Mouse (Mus musculus) B cell, adult 2 months (primary cell): ENCODE measurements at regions not wholly inside any gene's neighbourhood (a gene's known extent, or its start where the extent isn't known, plus 50 kb on each side); places are given as distances from the start of the nearest gene placed in this dataset.

Source experiments
- DNase-seq, 2 experiments: peaks; one replicate each; pipeline ENCODE4 v3.0.0; 2022

DNA sequence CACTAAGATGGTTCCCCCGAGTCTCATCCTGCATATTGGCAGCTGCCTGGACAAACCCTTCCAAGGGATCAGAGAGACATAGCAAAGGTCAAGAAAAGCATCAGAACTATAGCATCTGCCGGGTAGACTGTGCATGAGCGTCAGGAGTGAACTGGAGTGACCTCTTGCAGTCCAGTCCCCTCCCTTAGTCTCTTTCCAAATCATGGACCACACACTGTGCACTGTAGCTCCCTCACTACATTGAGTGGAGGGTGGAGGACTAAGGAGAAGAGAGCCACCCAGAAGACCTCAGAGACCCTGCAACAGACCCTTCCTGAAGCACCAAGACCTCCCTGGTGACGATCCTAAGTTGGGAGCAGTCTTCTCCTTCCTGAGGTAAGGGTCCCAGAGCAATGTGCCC is 107.8 kb upstream of the Cd93 start:
- no peak for DNase-seq

DNA sequence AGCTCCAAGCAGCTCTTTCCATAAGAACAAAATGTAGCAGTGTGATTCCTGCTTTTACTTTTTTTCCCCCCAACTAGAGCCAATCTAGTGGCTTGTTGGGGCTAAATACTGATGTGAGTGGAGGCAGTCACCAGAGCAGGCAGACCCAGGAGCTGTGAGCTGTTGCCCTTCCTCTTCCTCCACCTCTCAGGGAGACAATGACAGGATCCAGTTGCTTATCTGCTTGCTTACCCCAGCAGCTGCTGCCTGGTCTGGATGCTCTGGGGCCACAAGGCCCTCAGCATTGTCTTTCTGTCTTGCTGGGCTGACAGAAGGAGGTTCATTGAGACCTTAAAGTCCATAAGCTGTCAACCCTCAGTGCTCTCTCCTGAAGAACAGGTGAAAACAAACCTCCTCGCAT is 106.3 kb upstream of the Cd93 start:
- DNase-seq = no peak

DNA sequence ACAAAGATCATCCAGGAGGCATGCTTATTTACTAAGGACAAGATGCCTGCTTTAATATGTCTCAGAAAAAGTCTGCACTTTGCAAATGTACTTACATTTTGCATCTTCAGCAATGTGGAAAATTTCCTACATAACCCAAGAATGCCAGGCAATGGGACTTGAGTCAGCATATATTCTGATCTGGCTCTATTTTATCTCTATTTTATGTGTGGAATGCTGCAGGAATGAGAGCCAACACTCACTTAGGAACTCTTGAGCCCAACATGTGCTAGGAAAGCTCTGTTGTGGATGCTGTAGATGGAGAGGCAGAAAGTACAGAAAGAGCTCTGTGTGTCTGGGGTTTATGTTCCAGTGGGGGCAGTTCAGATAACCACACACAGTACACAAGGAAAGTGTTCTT is 99.0 kb upstream of the Cd93 start:
- DNase-seq = no peak

DNA sequence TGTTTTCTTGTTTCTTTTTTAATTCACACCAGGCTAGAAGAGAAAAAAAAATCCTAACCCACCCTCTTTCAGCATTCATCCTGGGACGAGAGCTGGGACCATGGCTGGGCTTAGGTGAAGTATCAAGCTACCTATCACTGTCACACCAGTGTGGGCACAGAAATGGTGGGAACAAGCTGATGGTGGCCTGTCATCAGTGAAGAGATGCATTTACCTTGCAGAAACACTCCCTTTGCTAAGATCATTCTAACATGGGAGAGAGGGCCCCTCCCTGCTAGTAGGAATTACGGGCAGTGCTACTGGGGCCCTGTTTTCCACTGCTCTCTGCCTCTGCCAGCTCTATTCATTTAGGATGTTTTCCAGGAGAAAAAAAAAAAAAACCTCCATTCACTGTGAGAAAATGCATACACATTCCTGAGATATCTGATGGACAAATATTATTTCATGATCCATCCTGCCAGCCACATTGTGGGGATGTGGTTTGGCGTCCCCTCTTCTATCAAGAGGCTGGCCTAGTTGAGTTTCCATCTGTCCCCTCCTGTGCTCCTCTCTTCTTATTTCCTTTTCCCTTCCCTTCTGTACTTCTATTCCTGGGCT is 94.6 kb upstream of the Cd93 start:
- DNase-seq = no peak

DNA sequence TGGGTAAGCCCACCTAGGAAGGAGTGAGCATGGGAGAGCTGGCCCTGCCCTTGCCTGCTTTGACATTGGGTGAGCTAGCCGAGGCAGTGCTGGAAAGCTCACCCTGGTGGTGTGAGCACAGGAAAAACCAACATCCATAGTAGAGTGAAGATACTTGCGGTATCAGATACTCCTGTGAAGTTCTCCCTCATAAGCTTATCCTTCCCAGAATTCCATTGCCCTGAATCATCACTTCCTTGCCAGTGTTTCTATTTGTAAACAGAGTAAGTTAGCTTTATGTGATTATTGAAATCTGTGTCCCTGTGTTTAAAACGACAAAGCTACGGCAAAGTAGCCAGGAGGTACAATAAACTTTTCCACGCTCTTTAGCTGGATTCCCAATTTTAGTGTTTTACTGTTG is 93.9 kb upstream of the Cd93 start:
- DNase-seq = no peak

DNA sequence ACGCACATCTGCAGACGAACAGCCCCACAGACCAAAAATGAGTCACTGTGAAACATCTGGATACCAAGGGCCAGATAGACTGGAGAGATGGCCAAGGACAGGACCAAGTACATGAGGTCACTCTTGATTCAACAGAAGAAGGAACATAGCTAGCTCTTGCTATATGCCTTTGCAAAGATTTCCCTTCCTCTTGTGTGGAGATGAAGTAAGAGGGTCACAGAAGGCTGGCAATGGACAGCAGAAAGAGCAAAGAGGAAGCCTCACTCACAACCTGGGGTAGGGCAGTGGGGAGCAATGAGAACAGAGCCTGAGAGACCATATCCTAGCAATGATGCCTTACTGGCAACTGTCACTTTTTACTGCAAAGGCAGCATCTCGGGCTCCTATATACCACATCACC is 93.2 kb upstream of the Cd93 start:
- DNase-seq = no peak

DNA sequence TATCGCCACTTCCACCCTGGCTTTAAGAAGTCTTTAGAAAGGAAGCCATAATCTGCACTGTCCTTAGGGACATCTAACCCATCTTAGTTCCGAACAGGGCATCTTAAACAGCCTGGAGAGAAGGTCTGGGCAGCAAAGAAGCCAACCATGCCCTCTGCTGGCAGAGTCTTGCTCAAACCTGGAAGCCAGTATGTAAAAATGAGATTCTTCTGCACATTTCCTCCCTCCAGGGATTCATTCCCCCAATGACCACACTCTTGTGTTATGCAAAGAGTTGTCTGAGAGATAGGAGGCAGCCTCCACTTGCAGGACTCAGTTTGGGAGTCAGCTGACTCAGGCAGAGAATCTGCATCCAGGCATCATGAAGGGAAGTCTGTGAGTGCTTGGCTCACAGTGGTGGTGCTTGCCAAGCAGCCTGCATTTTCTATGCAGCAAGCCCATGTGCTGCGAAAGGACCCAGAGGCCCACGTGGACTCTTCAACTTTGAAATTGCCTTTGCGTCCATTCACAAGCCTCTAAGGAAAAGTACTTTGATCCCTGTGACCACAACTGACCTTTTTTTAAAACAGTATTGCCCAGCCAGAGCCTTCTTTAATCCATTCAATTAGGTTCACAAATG is 92.3 kb upstream of the Cd93 start:
- DNase-seq = peak; percentile 56 to 57

DNA sequence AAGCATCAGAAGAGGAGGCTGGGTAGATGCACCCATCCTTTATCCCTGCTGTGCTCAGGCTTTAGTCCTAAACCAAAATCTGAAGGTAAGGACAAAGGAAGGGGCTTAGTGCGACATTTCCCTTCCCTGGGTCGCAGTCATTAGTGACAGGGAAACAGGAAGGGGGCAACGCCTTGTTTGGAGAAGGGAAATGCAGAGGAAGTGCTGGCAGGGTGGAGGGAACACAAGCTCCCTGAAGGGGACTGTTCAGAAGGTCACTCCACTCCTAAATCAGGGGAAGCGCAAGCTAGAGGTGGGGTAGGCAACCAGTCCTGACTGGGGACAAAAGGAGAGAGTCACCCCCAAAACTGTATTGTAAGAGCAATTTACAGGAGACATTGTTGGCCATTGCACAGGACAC is 88.7 kb upstream of the Cd93 start:
- DNase-seq = no peak

DNA sequence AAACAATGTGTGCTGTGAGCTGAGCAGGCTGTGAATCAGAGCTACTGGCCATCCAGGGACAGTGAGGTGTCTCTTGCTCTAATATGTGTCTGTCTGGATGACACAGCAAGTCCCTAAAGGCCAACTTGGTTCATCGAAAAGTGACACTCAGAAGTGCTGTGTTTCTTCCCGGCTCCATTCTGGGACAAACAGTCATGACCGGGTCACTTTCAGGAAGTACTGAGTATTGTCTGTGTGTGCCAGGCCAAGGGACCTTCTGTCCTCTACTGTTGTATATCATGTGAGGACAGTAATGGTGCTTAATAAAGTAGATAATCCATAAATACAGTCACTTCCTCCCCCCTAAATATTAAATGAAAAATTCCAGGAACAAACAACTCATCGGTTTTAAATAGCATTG is 87.2 kb upstream of the Cd93 start:
- DNase-seq = no peak

DNA sequence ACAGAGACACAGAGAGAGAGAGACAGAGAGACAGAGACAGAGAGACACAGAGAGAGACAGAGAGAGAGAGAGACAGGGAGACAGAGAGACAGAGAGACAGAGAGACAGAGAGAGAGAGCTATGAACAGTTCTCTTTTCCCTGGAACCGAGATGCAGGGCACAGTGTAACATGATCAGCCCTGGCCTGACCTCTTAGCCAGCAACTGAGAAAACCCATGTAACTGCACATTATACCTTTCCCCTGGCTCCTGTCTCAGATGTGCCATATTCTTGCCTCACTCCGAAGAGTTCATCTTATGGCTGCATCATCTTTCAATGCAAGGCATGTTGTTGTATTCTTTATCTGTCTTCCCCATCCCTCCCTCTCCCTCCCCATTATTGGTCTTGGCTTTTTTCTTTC is 86.5 kb upstream of the Cd93 start:
- no peak for DNase-seq

DNA sequence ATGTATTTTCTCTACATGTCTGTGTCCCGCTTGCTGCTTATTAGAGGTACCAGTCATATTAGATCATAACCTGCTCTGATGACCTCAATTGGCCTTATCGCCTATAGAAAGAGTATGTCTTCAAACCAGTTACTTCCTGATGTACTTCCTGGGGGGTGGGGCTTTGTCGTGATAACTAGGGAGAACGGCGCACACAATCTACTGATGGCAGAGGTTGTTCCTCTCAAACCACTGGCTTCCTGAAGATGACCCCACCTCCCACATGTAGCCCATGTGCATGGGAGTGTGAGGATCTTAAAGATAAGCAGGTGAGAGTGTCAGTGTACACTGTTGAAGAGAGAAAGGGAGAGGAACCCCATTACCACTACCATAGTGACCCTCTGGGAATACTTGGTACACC is 84.4 kb upstream of the Cd93 start:
- no peak for DNase-seq

DNA sequence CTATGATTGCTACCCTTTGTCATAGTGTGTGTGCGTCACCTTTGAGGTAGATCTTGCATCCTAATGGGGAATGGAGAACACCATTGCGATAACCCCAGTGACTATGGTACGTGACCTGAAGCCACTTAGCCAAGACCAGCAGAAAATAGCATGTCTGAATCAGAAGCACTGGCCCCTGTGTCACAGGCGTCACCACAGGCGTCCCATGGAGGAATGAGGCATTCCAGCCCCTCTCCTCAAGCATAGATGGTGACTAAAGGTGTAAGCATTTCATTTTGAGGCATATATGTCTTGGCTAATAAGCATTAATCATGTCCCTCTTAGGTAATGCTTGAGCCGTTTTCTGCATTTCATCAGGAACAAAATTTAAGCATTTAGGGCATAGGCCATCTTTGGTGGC is 82.1 kb upstream of the Cd93 start:
- no peak for DNase-seq

DNA sequence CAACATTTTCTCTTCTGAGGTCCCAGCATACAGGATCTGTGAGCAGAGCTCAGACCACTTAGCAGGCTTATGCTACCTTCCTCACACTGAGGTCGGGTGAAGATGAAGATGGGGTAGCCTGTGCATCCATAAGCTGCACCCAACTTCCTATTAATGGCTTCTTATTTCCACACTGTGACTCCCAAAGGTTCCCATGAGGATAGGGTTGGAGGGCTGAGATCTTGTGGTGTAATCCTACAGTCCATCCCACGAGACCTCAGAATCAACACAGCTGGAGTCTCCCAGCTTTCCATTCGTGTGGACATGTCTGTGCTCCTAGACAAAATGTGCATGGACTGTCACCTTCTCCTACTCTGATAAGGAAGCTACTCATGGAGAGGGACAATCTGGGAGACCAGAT is 80.0 kb upstream of the Cd93 start:
- DNase-seq = no peak

DNA sequence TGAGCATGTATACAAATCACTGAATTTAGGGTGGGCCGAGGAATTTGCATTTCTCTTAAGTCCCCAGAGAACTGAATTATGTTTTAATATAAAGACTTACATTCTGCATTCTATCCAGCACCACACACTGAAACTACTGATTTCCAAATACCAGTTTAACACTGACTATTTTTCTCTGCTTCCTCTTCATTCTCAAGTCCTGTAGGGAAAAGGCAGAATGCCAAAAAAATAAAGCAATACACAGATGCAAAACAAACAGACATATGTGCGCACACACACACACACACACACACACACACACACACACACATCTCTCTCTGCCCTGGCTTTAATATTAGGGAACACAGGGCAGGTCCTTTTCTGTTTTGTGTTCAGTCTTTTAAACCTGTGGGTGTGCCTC is 79.6 kb upstream of the Cd93 start:
- DNase-seq = no peak

DNA sequence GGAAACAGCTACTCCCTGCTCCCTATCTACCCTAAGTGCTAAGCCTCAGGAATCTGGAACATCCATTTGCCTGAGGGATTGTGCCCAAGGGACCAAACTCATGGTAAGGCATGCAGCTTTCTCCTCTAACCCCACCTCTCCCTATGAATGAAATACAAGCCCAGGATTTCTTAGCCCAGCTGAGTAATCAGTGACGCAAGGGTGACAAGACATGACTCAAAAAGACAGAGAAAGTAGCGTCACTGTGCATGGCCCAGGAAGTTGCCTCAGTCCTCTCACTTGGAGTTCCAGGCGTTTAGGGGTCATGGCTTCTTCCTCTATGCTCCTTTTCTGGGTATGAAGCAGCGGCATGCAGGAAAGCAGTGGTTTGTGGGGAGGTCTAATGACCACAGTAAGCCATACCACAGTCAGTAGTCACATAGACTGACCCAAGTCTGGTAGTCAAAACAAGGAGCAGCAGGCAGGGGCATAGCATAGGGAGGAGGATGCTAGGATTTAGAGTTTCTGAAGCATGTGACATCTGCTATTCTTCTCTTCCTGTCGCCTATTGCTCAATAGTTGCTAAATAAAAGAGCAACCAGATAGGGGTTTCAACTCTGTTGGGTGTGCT is 78.7 kb upstream of the Cd93 start:
- no peak for DNase-seq

DNA sequence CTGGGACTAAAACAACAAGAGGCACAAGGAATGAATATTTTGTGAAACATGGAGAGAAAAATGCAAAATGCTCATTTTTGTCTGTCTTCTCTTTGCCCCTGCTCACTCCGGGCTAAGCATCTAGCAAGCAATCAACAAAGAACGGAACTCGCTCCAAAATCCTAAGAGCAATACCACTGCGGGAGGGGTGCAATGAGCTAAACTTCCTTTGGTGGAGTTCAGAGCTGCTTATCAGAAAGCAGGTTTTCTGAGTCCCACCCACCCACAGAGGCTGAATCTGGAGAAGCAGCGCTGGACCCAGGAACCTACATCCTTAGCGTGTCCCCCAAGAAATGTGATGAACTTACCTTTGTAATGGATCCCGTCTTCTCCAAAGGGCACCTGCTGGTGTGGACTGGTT is 76.9 kb upstream of the Cd93 start:
- DNase-seq = no peak

DNA sequence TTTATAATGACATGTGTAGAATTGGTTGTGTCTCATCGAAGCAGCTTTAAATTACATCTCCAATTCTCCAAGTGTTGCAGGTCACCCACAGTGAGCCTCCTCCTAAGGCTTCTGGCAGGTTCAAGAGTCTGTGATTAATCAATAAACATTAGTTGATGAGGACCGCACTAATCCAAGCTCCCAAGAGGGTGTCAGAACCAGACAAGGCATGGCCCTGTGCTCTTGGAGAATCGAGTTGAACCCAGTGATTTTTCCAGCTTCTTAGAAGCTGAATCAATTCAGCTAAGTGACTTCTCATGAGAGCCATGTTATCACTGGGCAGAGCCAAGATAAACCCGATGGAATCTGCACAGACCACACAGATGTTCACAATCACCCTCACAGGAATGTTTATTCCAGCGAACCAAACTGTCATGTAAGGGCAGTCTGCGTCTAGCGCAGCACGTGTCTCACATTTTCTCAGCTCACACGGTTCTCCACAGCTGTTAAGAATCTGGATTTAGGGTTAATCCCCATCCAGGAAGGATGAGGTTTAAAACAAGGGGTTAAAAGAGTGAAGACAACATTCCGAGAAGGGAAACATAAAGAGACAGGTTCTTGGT is 76.4 kb upstream of the Cd93 start:
- DNase-seq = no peak

DNA sequence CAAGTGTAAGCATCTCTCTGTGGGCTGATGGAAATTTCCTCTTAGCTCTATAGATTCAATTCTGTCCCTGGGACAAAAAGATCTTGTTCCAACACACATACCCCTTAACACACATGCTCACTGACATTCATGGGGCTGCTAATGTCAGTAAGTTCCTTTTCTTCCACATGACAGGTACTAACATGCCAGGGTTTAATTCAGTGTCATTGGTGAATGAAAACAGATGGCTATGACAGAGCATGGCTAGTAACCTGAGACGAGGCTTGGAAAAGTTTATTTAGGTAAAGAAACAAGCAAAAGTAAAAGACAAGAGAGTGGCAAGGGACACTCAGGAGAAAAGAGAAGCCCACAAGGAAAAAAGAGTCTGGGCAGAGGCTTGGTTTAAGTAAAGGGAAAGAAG is 74.5 kb upstream of the Cd93 start:
- DNase-seq = no peak

DNA sequence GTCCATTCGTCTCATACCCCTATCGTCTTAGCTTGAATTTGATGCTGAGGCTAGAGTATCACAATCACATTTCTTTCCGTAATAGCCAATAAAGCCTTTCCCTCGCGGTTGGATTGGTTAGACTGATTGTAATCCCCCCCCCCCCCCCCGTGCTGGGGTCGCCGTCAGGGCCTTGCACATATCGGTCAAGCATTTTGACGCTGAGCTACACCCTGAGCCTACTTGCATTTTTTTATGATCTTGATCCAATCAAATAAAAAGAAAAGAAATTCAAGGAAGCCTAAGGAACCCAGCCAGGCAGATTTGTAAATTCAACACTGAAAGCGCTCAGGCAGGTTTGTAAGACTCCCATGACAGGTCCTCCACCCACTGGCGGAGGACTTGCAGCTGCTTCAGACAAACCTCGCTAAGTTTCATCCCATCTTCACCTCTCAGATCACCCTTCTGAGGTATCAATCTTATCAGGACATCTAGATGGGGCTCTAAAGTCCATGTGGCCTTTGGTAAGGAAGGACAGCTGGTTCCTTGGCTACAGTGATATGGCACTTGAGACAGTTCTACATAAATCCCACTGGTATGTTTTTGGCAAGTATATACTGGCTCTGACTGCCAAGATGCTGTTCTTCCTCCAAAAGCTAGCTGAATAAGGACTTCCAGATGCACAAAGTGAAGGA is 66.8 kb upstream of the Cd93 start:
- DNase-seq = no peak

DNA sequence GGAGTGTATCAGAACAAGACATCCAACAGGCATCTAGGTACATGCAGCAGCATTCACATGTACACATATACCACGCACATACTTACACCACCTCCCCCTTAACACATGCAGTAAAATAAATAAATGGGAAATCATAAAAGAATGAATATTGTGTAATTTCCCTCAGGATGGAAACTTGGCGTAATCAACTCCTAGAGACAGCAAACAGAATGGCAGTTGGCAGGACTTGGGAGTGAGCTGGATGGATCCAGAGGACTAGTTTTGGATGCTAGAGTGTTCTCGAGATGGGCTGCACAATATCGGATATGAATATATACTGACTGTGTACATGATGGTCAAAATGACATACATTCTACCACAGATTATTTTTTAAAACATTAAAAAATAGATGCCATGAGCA is 66.0 kb upstream of the Cd93 start:
- no peak for DNase-seq

DNA sequence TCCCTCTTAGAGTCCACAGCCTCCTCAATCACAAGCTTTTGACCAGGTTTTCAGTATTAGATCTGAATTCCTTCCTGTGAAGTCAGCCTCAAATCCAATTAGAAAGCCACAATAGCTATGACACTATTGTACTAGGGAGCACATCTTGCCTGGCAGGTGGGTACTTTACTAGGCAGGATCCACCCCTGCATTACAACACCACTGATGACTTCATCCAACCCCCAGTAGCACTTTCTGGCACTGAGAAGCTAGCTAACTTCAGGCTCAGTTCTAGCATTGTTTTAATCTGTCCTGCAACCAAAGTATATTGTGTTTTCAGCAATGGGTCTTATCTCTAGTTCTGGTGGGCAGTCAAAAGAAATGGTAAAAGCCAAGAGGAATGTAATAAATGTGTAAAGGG is 64.2 kb upstream of the Cd93 start:
- no peak for DNase-seq

DNA sequence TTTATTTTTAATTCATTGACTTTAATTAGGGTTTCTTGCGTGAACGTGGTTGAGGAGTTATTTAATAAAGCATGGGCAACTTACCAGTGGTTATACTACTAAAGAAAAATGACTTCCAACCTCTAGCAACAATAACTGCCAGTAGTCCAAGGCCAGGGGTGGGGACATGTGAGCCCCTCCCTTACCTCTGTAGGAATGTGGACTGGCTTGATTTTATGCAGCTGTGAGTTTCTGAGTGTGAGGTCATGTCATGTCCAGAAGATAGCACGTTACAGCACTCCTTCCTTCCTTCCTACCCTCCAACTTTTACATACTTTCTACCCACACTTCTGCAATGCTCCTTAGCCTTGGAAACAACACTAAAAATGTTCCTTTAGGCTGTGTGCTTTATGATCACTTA is 63.6 kb upstream of the Cd93 start:
- DNase-seq = no peak

DNA sequence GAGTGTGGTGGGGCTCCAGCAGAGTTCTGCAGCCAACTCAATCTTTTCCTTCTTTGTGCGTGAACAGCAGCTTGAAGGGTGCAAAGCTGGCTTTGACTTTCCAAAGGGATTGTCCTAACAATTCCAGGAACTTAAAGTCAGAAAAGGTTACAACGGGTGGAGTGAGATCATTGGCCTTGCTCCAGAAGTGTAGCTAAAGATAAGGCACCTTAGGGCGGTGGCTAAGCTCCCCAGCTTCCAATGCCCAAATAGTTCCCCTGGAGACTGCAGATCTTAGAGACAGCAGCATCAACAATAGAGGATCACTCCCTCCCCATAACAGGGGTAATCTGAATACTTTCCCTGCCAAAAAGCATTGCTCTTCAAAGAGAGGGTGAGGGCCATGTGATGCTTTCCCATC is 62.3 kb upstream of the Cd93 start:
- no peak for DNase-seq
